Mouse (Mus musculus) embryonic facial prominence, embryonic 13.5 days (tissue): ENCODE results near the gene Parvb. TPM values are rescaled to one million over a fixed set of nuclear protein-coding genes. Genes with fewer than 3 reads are reported as not detected.

Experiments used
- ATAC-seq: fragments of 200-750 bp; cut with Nextera tagmentation; 2 replicates; pipeline ENCODE4 v1.8.0; 2017; ENCODE audit warnings: low read depth; ENCODE audit not compliant: insufficient number of reproducible peaks, insufficient read depth, low FRiP score, low TSS enrichment
- H3K27ac ChIP-seq: fragments of 300-500 bp; sonication (generic); 2 replicates; pipeline ENCODE4 v1.5.1; 2015; ENCODE audit warnings: moderate library complexity, mild to moderate bottlenecking, inconsistent platforms
- H3K27me3 ChIP-seq: fragments of 300-500 bp; sonication (generic); 2 replicates; pipeline ENCODE4 v1.6.1; 2015; ENCODE audit warnings: mild to moderate bottlenecking, inconsistent platforms
- H3K36me3 ChIP-seq: fragments of 300-500 bp; sonication (generic); 2 replicates; pipeline ENCODE4 v1.6.1; 2015; ENCODE audit warnings: mild to moderate bottlenecking, inconsistent platforms
- H3K4me1 ChIP-seq: fragments of 300-500 bp; sonication (generic); 2 replicates; pipeline ENCODE4 v1.6.1; 2015; ENCODE audit warnings: inconsistent platforms
- H3K4me2 ChIP-seq: fragments of 300-500 bp; sonication (generic); 2 replicates; pipeline ENCODE4 v1.6.1; 2015; ENCODE audit warnings: moderate library complexity, mild to moderate bottlenecking, inconsistent platforms
- H3K4me3 ChIP-seq: fragments of 300-500 bp; sonication (generic); 2 replicates; pipeline ENCODE4 v1.5.1; 2015; ENCODE audit warnings: mild to moderate bottlenecking, inconsistent platforms
- H3K9ac ChIP-seq: fragments of 300-500 bp; sonication (generic); 2 replicates; pipeline ENCODE4 v1.6.1; 2015; ENCODE audit warnings: mild to moderate bottlenecking, inconsistent platforms
- H3K9me3 ChIP-seq: fragments of 300-500 bp; sonication (generic); 2 replicates; pipeline ENCODE4 v1.6.1; 2016; ENCODE audit warnings: inconsistent platforms
- WGBS: fragments of 180-500 bp; shearing (Covaris S2); methylation state at CpG from one replicate; pipeline ENCODE4 v1.1.7; 2015; ENCODE audit warnings: mixed read lengths; 5-methylcytosine and 5-hydroxymethylcytosine counted together
- polyA plus RNA-seq: library from polyadenylated mRNA; unstranded; fragments of >200 nt; fragmentation: Nextera tagmentation; extraction: Ambion mirVana; gene quantifications from 2 replicates; pipeline ENCODE4 v1.2.1, GENCODE M21; 2015

Gene Parvb
- polyA plus RNA-seq, result 4.4 TPM in 2 replicates

GRCm38 (mm10) chr15:84231721-84232561 lies at the start of gene Parvb:
TSS of gene Parvb (plus strand) at chr15:84232043.
- under 1% methylated on average over 52 of the region's 53 CpGs for WGBS
- peaks cover 15% of the 10 kb centered on the region for H3K27me3 ChIP-seq
- no peaks in the 10 kb centered on the region for H3K9me3 ChIP-seq
- peak; percentile 57; the same call in 1 of the 2 replicates for ATAC-seq
- H3K4me3 ChIP-seq, result peak within 1 kb of the TSS; percentile 56
- H3K36me3 ChIP-seq, result no peaks in the 10 kb centered on the region
- peak within 1 kb of the TSS; percentile 74 for H3K9ac ChIP-seq
- H3K4me1 ChIP-seq, result peaks cover 34% of the 10 kb centered on the region
- peak within 1 kb of the TSS; percentile 23; the same call in 1 of the 2 replicates for H3K27ac ChIP-seq
- peak within 1 kb of the TSS; percentile 96 for H3K4me2 ChIP-seq

- H3K27me3 ChIP-seq, result no peaks in the 10 kb centered on the region; the same call in 1 of the 2 replicates
- H3K9ac ChIP-seq, result no peak overlapping the region
- no peaks in the 10 kb centered on the region for H3K36me3 ChIP-seq
- no peak overlapping the region for H3K4me3 ChIP-seq
- H3K9me3 ChIP-seq, result no peaks in the 10 kb centered on the region
- no peak overlapping the region for H3K27ac ChIP-seq
- 52% methylated on average over 1 of the region's 1 CpGs for WGBS
- ATAC-seq, result no peak
- peaks cover 22% of the 10 kb centered on the region for H3K4me1 ChIP-seq
- no peak overlapping the region for H3K4me2 ChIP-seq
Measured at GRCm38 (mm10) chr15:84183967-84184366, 47.9 kb upstream of the Parvb start.

GRCm38 (mm10) chr15:84186196-84186595 lies 45.6 kb upstream of the Parvb start:
- Histone ChIP-seq H3K36me3 (no peaks in the 10 kb centered on the region), H3K27ac (no peak overlapping the region), H3K4me3 (no peak overlapping the region), H3K9me3 (no peaks in the 10 kb centered on the region), H3K27me3 (no peaks in the 10 kb centered on the region; the same call in 1 of the 2 replicates), H3K4me1 (peaks cover 29% of the 10 kb centered on the region), H3K4me2 (no peak overlapping the region), H3K9ac (no peak overlapping the region)
- WGBS, result 52% methylated on average over 4 of the region's 4 CpGs
- ATAC-seq, result no peak

- Histone ChIP-seq H3K4me3 (no peak overlapping the region), H3K27ac (peak overlapping the region; percentile 24; the same call in 1 of the 2 replicates), H3K27me3 (no peaks in the 10 kb centered on the region; the same call in 1 of the 2 replicates), H3K4me2 (no peak overlapping the region), H3K9ac (no peak overlapping the region), H3K36me3 (no peaks in the 10 kb centered on the region), H3K9me3 (no peaks in the 10 kb centered on the region), H3K4me1 (peaks cover 24% of the 10 kb centered on the region)
- ATAC-seq, result no peak
- WGBS, result 60% methylated on average over 2 of the region's 2 CpGs
Measured at GRCm38 (mm10) chr15:84188887-84189530, 42.8 kb upstream of the Parvb start.

GRCm38 (mm10) chr15:84189881-84190280 lies 42.0 kb upstream of the Parvb start:
- H3K9me3 ChIP-seq, result no peaks in the 10 kb centered on the region
- H3K4me2 ChIP-seq, result no peak overlapping the region
- H3K36me3 ChIP-seq, result 0 out of 2 replicates have a peak, but pooled peaks cover 3% of the 10 kb centered on the region
- no peak overlapping the region for H3K9ac ChIP-seq
- H3K4me1 ChIP-seq, result peaks cover 20% of the 10 kb centered on the region
- H3K27me3 ChIP-seq, result no peaks in the 10 kb centered on the region; the same call in 1 of the 2 replicates
- no peak for ATAC-seq
- H3K27ac ChIP-seq, result 0 out of 2 replicates have a peak overlapping the region, but pooled peaks have one; percentile 24
- no peak overlapping the region for H3K4me3 ChIP-seq
- WGBS, result 49% methylated on average over 3 of the region's 3 CpGs

- ATAC-seq, result no peak
- H3K4me3 ChIP-seq, result peak overlapping the region; percentile 93
- H3K27ac ChIP-seq, result peak overlapping the region; percentile 89
Measured at GRCm38 (mm10) chr15:84191724-84192057, 40.2 kb upstream of the Parvb start.

GRCm38 (mm10) chr15:84192058-84192791 lies 39.6 kb upstream of the Parvb start, which contains the start of gene Samm50:
TSS of gene Samm50 (plus strand) at chr15:84192241.
- WGBS, result 4% methylated on average over 48 of the region's 48 CpGs
- peak within 1 kb of the TSS; percentile 78 for H3K4me2 ChIP-seq
- ATAC-seq, result peak; percentile 94
- H3K9me3 ChIP-seq, result no peaks in the 10 kb centered on the region
- peaks cover 27% of the 10 kb centered on the region for H3K36me3 ChIP-seq
- peak within 1 kb of the TSS; percentile 89 for H3K27ac ChIP-seq
- H3K4me3 ChIP-seq, result peak within 1 kb of the TSS; percentile 93
- peaks cover 20% of the 10 kb centered on the region for H3K4me1 ChIP-seq
- H3K27me3 ChIP-seq, result no peaks in the 10 kb centered on the region
- H3K9ac ChIP-seq, result peak within 1 kb of the TSS; percentile 88

More at GRCm38 (mm10) chr15:84191724-84192057, 40.2 kb upstream of the Parvb start:
- peaks cover 20% of the 10 kb centered on the region for H3K4me1 ChIP-seq
- no peaks in the 10 kb centered on the region for H3K27me3 ChIP-seq
- no peaks in the 10 kb centered on the region for H3K9me3 ChIP-seq
- H3K9ac ChIP-seq, result peak overlapping the region; percentile 88
- peak overlapping the region; percentile 78 for H3K4me2 ChIP-seq
- WGBS, result 0% methylated on average over 9 of the region's 9 CpGs
- peaks cover 22% of the 10 kb centered on the region for H3K36me3 ChIP-seq

GRCm38 (mm10) chr15:84196486-84197165 lies 35.2 kb upstream of the Parvb start:
- ATAC-seq, result no peak
- H3K27me3 ChIP-seq, result no peaks in the 10 kb centered on the region
- H3K9ac ChIP-seq, result no peak overlapping the region
- H3K4me1 ChIP-seq, result peaks cover 10% of the 10 kb centered on the region
- no peak overlapping the region for H3K4me2 ChIP-seq
- H3K9me3 ChIP-seq, result no peaks in the 10 kb centered on the region
- no peak overlapping the region for H3K4me3 ChIP-seq
- WGBS, result 80% methylated on average over 8 of the region's 8 CpGs
- no peak overlapping the region for H3K27ac ChIP-seq
- peaks cover 71% of the 10 kb centered on the region for H3K36me3 ChIP-seq

- H3K27ac ChIP-seq, result no peak overlapping the region
- H3K4me2 ChIP-seq, result no peak overlapping the region
- H3K9me3 ChIP-seq, result no peaks in the 10 kb centered on the region
- no peak for ATAC-seq
- peaks cover 5% of the 10 kb centered on the region for H3K4me1 ChIP-seq
- H3K9ac ChIP-seq, result no peak overlapping the region
- H3K4me3 ChIP-seq, result no peak overlapping the region
- H3K27me3 ChIP-seq, result no peaks in the 10 kb centered on the region
- 95% methylated on average over 4 of the region's 4 CpGs for WGBS
- peaks cover 93% of the 10 kb centered on the region for H3K36me3 ChIP-seq
Measured at GRCm38 (mm10) chr15:84207327-84207726, 24.5 kb upstream of the Parvb start.

GRCm38 (mm10) chr15:84209517-84210412 lies 22.1 kb upstream of the Parvb start:
- Histone ChIP-seq H3K36me3 (peaks cover 83% of the 10 kb centered on the region), H3K4me3 (no peak overlapping the region), H3K27ac (no peak overlapping the region), H3K27me3 (no peaks in the 10 kb centered on the region), H3K9ac (no peak overlapping the region), H3K4me1 (peaks cover 27% of the 10 kb centered on the region), H3K9me3 (no peaks in the 10 kb centered on the region), H3K4me2 (no peak overlapping the region)
- WGBS, result 84% methylated on average over 11 of the region's 11 CpGs
- no peak for ATAC-seq
